Mouse (Mus musculus) spleen, adult 2 months (tissue): ENCODE data around the gene Cog4. TPM values are rescaled to one million over a fixed set of nuclear protein-coding genes. Genes with fewer than 3 reads are reported as not detected.
"Not testable (repeated sequence)": the region's sequence is repeated elsewhere in the genome, so short reads cannot be mapped to it uniquely, and the experiment has no call there.

Source experiments
- DNase-seq, 2 experiments: peaks; one replicate each; pipeline versions ENCODE4 v3.0.0 to v3.0.0-alpha.2; 2012 to 2021; ENCODE audit warnings: low spot score in 2 of 2, low read depth in 1 of 2
- H3K27ac ChIP-seq: fragments of 200-500 bp; 2 replicates; pipeline ENCODE4 v1.5.1; 2012; ENCODE audit warnings: low read length, inconsistent platforms; ENCODE audit not compliant: insufficient read depth
- H3K27me3 ChIP-seq: fragments of 200-500 bp; 2 replicates; pipeline ENCODE4 v1.6.1; 2012; ENCODE audit warnings: mild to moderate bottlenecking, moderate library complexity, low read length, inconsistent platforms; ENCODE audit not compliant: control insufficient read depth, insufficient read depth
- H3K36me3 ChIP-seq: fragments of 200-500 bp; 2 replicates; pipeline ENCODE4 v1.6.1; 2012; ENCODE audit warnings: mild to moderate bottlenecking, low read length, inconsistent platforms; ENCODE audit not compliant: control insufficient read depth, insufficient read depth
- H3K4me1 ChIP-seq: fragments of 200-500 bp; 2 replicates; pipeline ENCODE4 v1.6.1; 2011; ENCODE audit warnings: inconsistent platforms; ENCODE audit not compliant: control insufficient read depth, insufficient read depth, insufficient read length
- H3K4me3 ChIP-seq: fragments of 200-500 bp; 2 replicates; pipeline ENCODE4 v1.5.1; 2011; ENCODE audit warnings: mild to moderate bottlenecking, inconsistent platforms; ENCODE audit not compliant: insufficient read depth, insufficient read length; ENCODE audit errors: extremely low read depth
- CTCF ChIP-seq: fragments of 200-500 bp; IDR thresholded peaks from 2 replicates; pipeline ENCODE4 v1.5.1; 2011; ENCODE audit warnings: mild to moderate bottlenecking, inconsistent platforms; ENCODE audit not compliant: insufficient read depth, insufficient read length, insufficient replicate concordance; ENCODE audit errors: extremely low read depth
- POLR2A ChIP-seq: fragments of 200-500 bp; IDR thresholded peaks from 2 replicates; pipeline ENCODE4 v1.6.1; 2011; ENCODE audit warnings: low read depth, low read length, inconsistent platforms
- WGBS: fragments of 180-500 bp; shearing (Covaris S2); methylation state at CpG from one replicate; pipeline ENCODE4 v1.1.7; 2018; 5-methylcytosine and 5-hydroxymethylcytosine counted together
- polyA plus RNA-seq: library from polyadenylated mRNA; depleted of rRNA; stranded (reverse); fragments of >200 nt; gene quantifications from 2 replicates; pipeline ENCODE4 v1.2.3, GENCODE M21; 2012

Gene Cog4
- polyA plus RNA-seq, 1 experiment, result 15.9 TPM

GRCm38 (mm10) chr8:110921492-110922230 lies 75.3 kb downstream of the Cog4 start:
- Histone ChIP-seq H3K27ac (no peak overlapping the region), H3K4me3 (no peak overlapping the region), H3K36me3 (no peaks in the 10 kb centered on the region), H3K4me1 (peaks cover 7% of the 10 kb centered on the region; the same call in 1 of the 2 replicates), H3K27me3 (no peaks in the 10 kb centered on the region)
- WGBS, result 69% methylated on average over 7 of the region's 7 CpGs
- DNase-seq, result no peak
- TF ChIP-seq POLR2A (no peak), CTCF (no peak)

- TF ChIP-seq CTCF (no peak), POLR2A (no peak)
- Histone ChIP-seq H3K27me3 (no peaks in the 10 kb centered on the region), H3K36me3 (no peaks in the 10 kb centered on the region), H3K4me1 (peaks cover 11% of the 10 kb centered on the region; the same call in 1 of the 2 replicates), H3K27ac (no peak overlapping the region), H3K4me3 (no peak overlapping the region)
- 71% methylated on average over 8 of the region's 8 CpGs for WGBS
- no peak for DNase-seq
Measured at GRCm38 (mm10) chr8:110925691-110926140, 79.3 kb downstream of the Cog4 start.

- TF ChIP-seq CTCF, result no peak
- TF ChIP-seq POLR2A, result no peak
- H3K36me3 ChIP-seq, result no peaks in the 10 kb centered on the region
- H3K27ac ChIP-seq, result no peak overlapping the region
- H3K4me3 ChIP-seq, result no peak overlapping the region
- H3K4me1 ChIP-seq, result peaks cover 14% of the 10 kb centered on the region; the same call in 1 of the 2 replicates
- WGBS, result 21% methylated on average over 5 of the region's 5 CpGs
- DNase-seq, result no peak
- H3K27me3 ChIP-seq, result no peaks in the 10 kb centered on the region
Measured at GRCm38 (mm10) chr8:110926690-110927089, 80.3 kb downstream of the Cog4 start.

GRCm38 (mm10) chr8:110928435-110928834 lies 82.0 kb downstream of the Cog4 start:
- 53% methylated on average over 7 of the region's 7 CpGs for WGBS
- H3K27me3 ChIP-seq, result no peaks in the 10 kb centered on the region
- peaks cover 14% of the 10 kb centered on the region; the same call in 1 of the 2 replicates for H3K4me1 ChIP-seq
- H3K36me3 ChIP-seq, result no peaks in the 10 kb centered on the region
- no peak for DNase-seq
- no peak for TF ChIP-seq CTCF
- no peak for TF ChIP-seq POLR2A
- no peak overlapping the region for H3K4me3 ChIP-seq
- H3K27ac ChIP-seq, result peak overlapping the region; percentile 16

- 14% methylated on average over 5 of the region's 5 CpGs for WGBS
- H3K4me1 ChIP-seq, result peaks cover 14% of the 10 kb centered on the region; the same call in 1 of the 2 replicates
- H3K27me3 ChIP-seq, result no peaks in the 10 kb centered on the region
- H3K36me3 ChIP-seq, result no peaks in the 10 kb centered on the region
- no peak for TF ChIP-seq CTCF
- no peak for TF ChIP-seq POLR2A
- DNase-seq, result no peak
- peak overlapping the region; percentile 52 for H3K27ac ChIP-seq
- H3K4me3 ChIP-seq, result no peak overlapping the region
Measured at GRCm38 (mm10) chr8:110929066-110929465, 82.7 kb downstream of the Cog4 start.

DNA sequence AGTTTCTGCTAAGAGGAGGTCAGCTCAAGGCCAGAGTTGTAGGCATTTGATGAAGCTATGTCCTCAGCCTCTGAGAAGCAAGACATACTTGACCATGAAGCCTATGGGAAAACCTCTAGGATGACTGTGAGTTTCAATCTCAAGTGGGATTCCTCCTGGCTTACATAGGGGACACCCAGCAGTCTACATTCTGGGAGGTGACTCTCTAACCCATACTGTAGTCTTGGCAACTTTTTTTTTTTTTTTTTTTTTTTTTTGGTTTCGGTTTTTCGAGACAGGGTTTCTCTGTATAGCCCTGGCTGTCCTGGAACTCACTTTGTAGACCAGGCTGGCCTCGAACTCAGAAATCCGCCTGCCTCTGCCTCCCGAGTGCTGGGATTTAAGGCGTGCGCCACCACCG lies 83.3 kb downstream of the Cog4 start:
- not testable (repeated sequence) for H3K27me3 ChIP-seq, H3K4me3 ChIP-seq, H3K36me3 ChIP-seq, H3K27ac ChIP-seq, DNase-seq
- WGBS, result 71% methylated on average over 8 of the region's 8 CpGs
- peaks cover 14% of the 10 kb centered on the region; the same call in 1 of the 2 replicates for H3K4me1 ChIP-seq
